Mouse (Mus musculus) lung, adult 2 months (tissue): Measurements from ENCODE around the gene Ddx3y.

ENCODE experiments used
- CTCF ChIP-seq: fragments of 200-500 bp; IDR thresholded peaks from 2 replicates; pipeline ENCODE4 v1.5.1; 2011; ENCODE audit warnings: mild to moderate bottlenecking, low read length, control low read depth; ENCODE audit not compliant: insufficient read depth
- POLR2A ChIP-seq: fragments of 200-500 bp; IDR thresholded peaks from 2 replicates; pipeline ENCODE4 v1.6.1; 2011; ENCODE audit warnings: low read depth, mild to moderate bottlenecking, control low read depth, low read length, borderline replicate concordance; ENCODE audit errors: extremely low read depth

DNA sequence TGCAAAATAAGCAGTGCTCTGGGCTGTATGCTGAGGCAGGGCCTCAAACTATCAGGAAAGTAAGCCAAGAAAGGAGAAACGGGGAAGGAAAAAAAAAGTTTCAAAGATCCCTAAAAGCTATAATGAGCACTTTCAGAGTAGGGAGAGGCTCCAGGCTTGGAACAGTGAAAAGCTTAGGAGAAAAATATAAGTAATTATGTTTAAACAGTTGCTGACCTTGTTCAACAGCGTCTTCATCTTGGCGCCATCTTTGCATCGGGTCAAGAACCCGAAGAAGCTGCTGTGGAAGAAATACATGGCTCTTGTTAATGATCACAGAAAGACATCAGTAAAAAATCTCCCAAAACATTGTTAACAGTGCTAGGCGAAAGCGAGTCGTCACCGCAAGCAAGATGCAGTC is 41.5 kb downstream of the Ddx3y start:
- TF ChIP-seq CTCF (no peak), POLR2A (no peak)
